Mouse (Mus musculus) adrenal gland, adult (tissue): ENCODE measurements at regions not wholly inside any gene's neighbourhood (a gene's known extent, or its start where the extent isn't known, plus 50 kb on each side); places are given as distances from the start of the nearest gene placed in this dataset.

Source experiments
- DNase-seq, 2 experiments: peaks; one replicate each; pipeline ENCODE4 v3.0.0; 2022 to 2023; ENCODE audit warnings: low spot score in 1 of 2; ENCODE audit not compliant: inconsistent age in 2 of 2

- DNase-seq, result peak in 1 of 2 experiments; percentile 32
Observed at GRCm38 (mm10) chr16:49965528-49966250, 165.4 kb downstream of the Cd47 start.

GRCm38 (mm10) chr16:49966251-49966588 lies 165.9 kb downstream of the Cd47 start:
- DNase-seq, result no peak

GRCm38 (mm10) chr16:49967110-49967509 lies 166.8 kb downstream of the Cd47 start:
- no peak for DNase-seq

- DNase-seq, result no peak
Observed at GRCm38 (mm10) chr16:49968291-49968870, 168.0 kb downstream of the Cd47 start.

- DNase-seq, result no peak
Observed at GRCm38 (mm10) chr16:49969035-49969434, 168.7 kb downstream of the Cd47 start.

- DNase-seq, result no peak
Observed at GRCm38 (mm10) chr16:49969693-49970296, 169.5 kb downstream of the Cd47 start.

GRCm38 (mm10) chr16:49970297-49970804 lies 170.0 kb downstream of the Cd47 start:
- DNase-seq, result peak in 1 of 2 experiments; percentile 67

- no peak for DNase-seq
Observed at GRCm38 (mm10) chr16:49971141-49971555, 170.8 kb downstream of the Cd47 start.

GRCm38 (mm10) chr16:49977276-49977675 lies 176.9 kb downstream of the Cd47 start:
- no peak for DNase-seq

GRCm38 (mm10) chr16:49979426-49979940 lies 179.2 kb downstream of the Cd47 start:
- no peak for DNase-seq

GRCm38 (mm10) chr16:49980178-49980646 lies 179.9 kb downstream of the Cd47 start:
- DNase-seq, result peak in 1 of 2 experiments; percentile 28

- DNase-seq, result peak in 1 of 2 experiments; percentile 78
Observed at GRCm38 (mm10) chr16:49982180-49982579, 181.8 kb downstream of the Cd47 start.

- DNase-seq, result no peak
Observed at GRCm38 (mm10) chr16:49985082-49986076, 185.0 kb downstream of the Cd47 start.

- no peak for DNase-seq
Observed at GRCm38 (mm10) chr16:49986954-49987353, 186.6 kb downstream of the Cd47 start.

GRCm38 (mm10) chr16:49995822-49996221 lies 195.5 kb downstream of the Cd47 start:
- DNase-seq, result peak in 1 of 2 experiments; percentile 24

GRCm38 (mm10) chr16:49996593-49996992 lies 196.3 kb downstream of the Cd47 start:
- no peak for DNase-seq

GRCm38 (mm10) chr16:49997040-49997439 lies 196.7 kb downstream of the Cd47 start:
- peak in 1 of 2 experiments; percentile 35 for DNase-seq

- peak in 1 of 2 experiments; percentile 22 for DNase-seq
Observed at GRCm38 (mm10) chr16:50000805-50001204, 200.5 kb downstream of the Cd47 start.

- peak in 1 of 2 experiments; percentile 15 for DNase-seq
Observed at GRCm38 (mm10) chr16:50001662-50002455, 201.5 kb downstream of the Cd47 start.

GRCm38 (mm10) chr16:50002456-50002788 lies 202.1 kb downstream of the Cd47 start:
- no peak for DNase-seq
